Comparison of ENCODE assay signal across 26 mouse cellular contexts in the genomic region with DNA sequence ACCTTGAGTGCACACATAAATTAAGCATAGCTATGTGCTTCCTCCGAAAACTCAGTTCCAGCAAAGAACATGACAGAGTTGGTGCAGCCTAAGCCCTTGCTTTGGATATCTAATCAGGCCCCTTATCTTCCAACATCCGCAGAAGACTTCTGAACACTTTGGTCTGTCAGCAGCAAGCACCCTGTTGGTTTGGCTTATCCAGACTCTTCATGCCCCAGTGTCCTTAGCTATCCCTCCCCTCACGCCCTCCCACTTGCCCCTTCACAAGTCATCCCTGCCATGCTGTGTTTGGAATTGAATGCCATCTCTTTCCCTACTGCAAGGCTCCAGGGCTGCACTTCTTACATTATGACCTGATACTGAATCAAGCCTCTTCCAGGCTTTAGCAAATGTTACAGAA. TPM values are rescaled to one million over a fixed set of nuclear protein-coding genes. Genes with fewer than 3 reads are reported as not detected.
DNase-seq lines count a peak whose midpoint lies in the region; ATAC-seq and TF ChIP-seq lines count a peak whose summit lies in the region.
"Had no signal": no experiment of that assay in that cellular context is flagged by ENCODE, and none has a peak within 500 bp of the region (broad histone marks: within the 10 kb centered on the region; RNA-seq: fewer than 3 reads in every experiment).

No protein-coding gene starts in this region.

- no peak overlapping the region for H3K9ac ChIP-seq in heart, embryonic 12.5 days
- H3K9ac ChIP-seq in heart, postnatal 0 days (replicated peaks; ENCODE audit: low read depth, low read length): no peak overlapping the region
- H3K9ac ChIP-seq in stomach, postnatal 0 days (ENCODE audit: low read length): no peak overlapping the region
- H3K9ac ChIP-seq: embryonic facial prominence, embryonic 12.5 days; forebrain, embryonic 13.5 days had no signal

- no peak overlapping the region for H3K4me3 ChIP-seq in heart, embryonic 12.5 days
- H3K4me3 ChIP-seq in heart, postnatal 0 days (ENCODE audit: low read depth, low read length): no peak overlapping the region
- H3K4me3 ChIP-seq in stomach, postnatal 0 days (ENCODE audit: low read depth, low read length): no peak overlapping the region
- H3K4me3 ChIP-seq: embryonic facial prominence, embryonic 10.5 days; embryonic facial prominence, embryonic 12.5 days; forebrain, embryonic 13.5 days had no signal

- no peaks in the 10 kb centered on the region for H3K36me3 ChIP-seq in heart, embryonic 12.5 days
- no peaks in the 10 kb centered on the region for H3K36me3 ChIP-seq in heart, postnatal 0 days (replicated peaks; ENCODE audit: control insufficient read depth, insufficient read depth, low read length)
- no peaks in the 10 kb centered on the region for H3K36me3 ChIP-seq in stomach, postnatal 0 days (ENCODE audit: control insufficient read depth, insufficient read depth, low read length)
- H3K36me3 ChIP-seq: embryonic facial prominence, embryonic 10.5 days; embryonic facial prominence, embryonic 12.5 days; G1E had no signal

- TF ChIP-seq EP300 in heart, postnatal 0 days (IDR thresholded peaks at IDR 0.05; ENCODE audit: low read depth): peak; percentile 82
- no peak for TF ChIP-seq EP300 in stomach, postnatal 0 days (optimal IDR thresholded peaks at IDR 0.05)

- H3K9me3 ChIP-seq in heart, embryonic 12.5 days (replicated peaks): no peaks in the 10 kb centered on the region
- no peaks in the 10 kb centered on the region for H3K9me3 ChIP-seq in heart, postnatal 0 days (replicated peaks; ENCODE audit: control insufficient read depth, low read length)
- no peaks in the 10 kb centered on the region for H3K9me3 ChIP-seq in stomach, postnatal 0 days (ENCODE audit: control insufficient read depth, low read length)
- H3K9me3 ChIP-seq: embryonic facial prominence, embryonic 10.5 days; embryonic facial prominence, embryonic 12.5 days; forebrain, embryonic 13.5 days; G1E had no signal

- peaks cover 40% of the 10 kb centered on the region for H3K4me1 ChIP-seq in heart, embryonic 12.5 days (replicated peaks)
- H3K4me1 ChIP-seq in heart, postnatal 0 days (ENCODE audit: control insufficient read depth, insufficient read depth): peaks cover 8% of the 10 kb centered on the region
- H3K4me1 ChIP-seq in stomach, postnatal 0 days (replicated peaks; ENCODE audit: control insufficient read depth, insufficient read depth): no peaks in the 10 kb centered on the region
- H3K4me1 ChIP-seq: embryonic facial prominence, embryonic 12.5 days; forebrain, embryonic 13.5 days had no signal

- no peak for TF ChIP-seq CTCF in heart, postnatal 0 days (IDR thresholded peaks at IDR 0.05; ENCODE audit: low read depth)
- TF ChIP-seq CTCF in stomach, postnatal 0 days (IDR thresholded peaks at IDR 0.05; ENCODE audit: low read depth): no peak

- 24% methylated on average over 3 of the region's 3 CpGs for WGBS in heart, embryonic 12.5 days
- WGBS in heart, postnatal 0 days: 31% methylated on average over 3 of the region's 3 CpGs
- 79% methylated on average over 3 of the region's 3 CpGs for WGBS in stomach, postnatal 0 days

- ATAC-seq in heart, embryonic 12.5 days (ENCODE audit: insufficient number of reproducible peaks, low FRiP score): 0 out of 2 replicates have a peak, but pooled peaks have one; percentile 26
- 0 out of 2 replicates have a peak, but pooled peaks have one; percentile 8 for ATAC-seq in heart, postnatal 0 days (ENCODE audit: insufficient read depth, low read depth)
- no peak for ATAC-seq in stomach, postnatal 0 days (ENCODE audit: low FRiP score, low TSS enrichment)
- ATAC-seq: activated CD4-positive, CD25-positive, alpha-beta regulatory T cell, adult 4 months; CD4-positive, CD25-positive, alpha-beta regulatory T cell, adult 4 months; forebrain, embryonic 13.5 days; Patski had no signal

- DNase-seq in heart, adult 11 months: peak; percentile 81
- no peak for DNase-seq in heart, postnatal 4 days
- no peak for DNase-seq in heart, adult 18-20 months
- no peak for DNase-seq in heart, postnatal 0 days (ENCODE audit: low spot score)
- DNase-seq in heart, adult 8-10 months (ENCODE audit: low spot score): no peak
- peak; percentile 10 for DNase-seq in stomach, postnatal 0 days (ENCODE audit: low spot score)
- DNase-seq: adrenal gland, adult 8-10 months; adrenal gland, postnatal 14 days; adrenal gland, postnatal 36 days; B cell, adult 2 months; cerebellum, adult 11-12 months; cerebellum, adult 2 months; cerebellum, adult 9-10 months; cerebellum, postnatal 10 days; cerebellum, postnatal 25 days had no signal

- no peaks in the 10 kb centered on the region for H3K27me3 ChIP-seq in heart, embryonic 12.5 days (replicated peaks)
- H3K27me3 ChIP-seq in heart, postnatal 0 days (ENCODE audit: control insufficient read depth, insufficient read depth, low read length): no peaks in the 10 kb centered on the region
- H3K27me3 ChIP-seq in stomach, postnatal 0 days (ENCODE audit: control insufficient read depth, insufficient read depth, low read length): no peaks in the 10 kb centered on the region
- H3K27me3 ChIP-seq: CH12.LX; embryonic facial prominence, embryonic 12.5 days; forebrain, embryonic 13.5 days; Patski had no signal

- no peak overlapping the region for H3K4me2 ChIP-seq in heart, embryonic 12.5 days
- no peak overlapping the region for H3K4me2 ChIP-seq in heart, postnatal 0 days (ENCODE audit: low read depth, low read length)
- H3K4me2 ChIP-seq in stomach, postnatal 0 days (replicated peaks; ENCODE audit: low read depth): no peak overlapping the region
- H3K4me2 ChIP-seq: embryonic facial prominence, embryonic 12.5 days; forebrain, embryonic 13.5 days had no signal

- no peak overlapping the region for H3K27ac ChIP-seq in heart, embryonic 12.5 days (ENCODE audit: poor library complexity, severe bottlenecking)
- no peak overlapping the region for H3K27ac ChIP-seq in heart, postnatal 0 days (ENCODE audit: low read depth)
- H3K27ac ChIP-seq in stomach, postnatal 0 days (replicated peaks): no peak overlapping the region
- H3K27ac ChIP-seq: embryonic facial prominence, embryonic 10.5 days; embryonic facial prominence, embryonic 12.5 days; forebrain, embryonic 13.5 days had no signal

RNA-seq across cellular contexts. Expression of a gene that starts 40.9 kb away (rescaled TPM):
- total RNA-seq in heart, postnatal 4 days (2021): 100 to 1,000 TPM; 792 to 841 TPM
- polyA plus RNA-seq in heart, embryonic 12.5 days (2016; fragmentation: Nextera tagmentation; extraction: Ambion mirVana): 154 and 163 TPM in 2 replicates
- total RNA-seq in heart, adult 18-20 months (2021): 1,000 to 10,000 TPM; 1,411 to 1,554 TPM
- total RNA-seq in heart, postnatal 0 days (2014; rRNA removed; ENCODE audit: low replicate concordance): 346 and 521 TPM in 2 replicates
- 574 and 591 TPM in 2 replicates for polyA plus RNA-seq in heart, postnatal 0 days (2015; fragmentation: Nextera tagmentation; extraction: Ambion mirVana)
- total RNA-seq in heart, adult 8-10 months (2022): 1,000 to 10,000 TPM; 1,494 to 1,679 (median 1,556) TPM
- 1.1 and 1.2 TPM in 2 replicates for polyA plus RNA-seq in stomach, postnatal 0 days (2015; fragmentation: Nextera tagmentation; extraction: Ambion mirVana)
- total RNA-seq: adrenal gland, postnatal 14 days; CH12.LX had no signal
- polyA plus RNA-seq: activated CD4-positive, CD25-positive, alpha-beta regulatory T cell, adult 4 months; cortical plate, adult 2 months; embryonic facial prominence, embryonic 10.5 days; forebrain, embryonic 11.5 days; forebrain, embryonic 13.5 days; G1E had no signal

Comparison
In these comparisons a context has a peak if more than half of its experiments do, and no peak if none do; other contexts are left out.
1. DNase-seq: peak in heart, adult 11 months (single experiment) and stomach, postnatal 0 days (single experiment); none in heart, postnatal 4 days (single experiment), heart, adult 18-20 months (0 of 2), heart, postnatal 0 days (single experiment) and heart, adult 8-10 months (single experiment).